Mouse (Mus musculus) adrenal gland, adult 10 weeks (tissue): Measurements from ENCODE around the gene Chrna9. TPM values are rescaled to one million over a fixed set of nuclear protein-coding genes. Genes with fewer than 3 reads are reported as not detected.

Source experiments
- polyA plus RNA-seq: library from polyadenylated mRNA; stranded (reverse); fragments of 350-450 nt; fragmentation: Illumina TruSeq; extraction: RNeasy Lipid Tissue Mini Kit (QIAGEN cat#74804); gene quantifications from one replicate; pipeline ENCODE4 v1.2.3, GENCODE M21; 2014; ENCODE audit warnings: low read depth, low replicate concordance

Chrna9 gene
- polyA plus RNA-seq: not detected

DNA sequence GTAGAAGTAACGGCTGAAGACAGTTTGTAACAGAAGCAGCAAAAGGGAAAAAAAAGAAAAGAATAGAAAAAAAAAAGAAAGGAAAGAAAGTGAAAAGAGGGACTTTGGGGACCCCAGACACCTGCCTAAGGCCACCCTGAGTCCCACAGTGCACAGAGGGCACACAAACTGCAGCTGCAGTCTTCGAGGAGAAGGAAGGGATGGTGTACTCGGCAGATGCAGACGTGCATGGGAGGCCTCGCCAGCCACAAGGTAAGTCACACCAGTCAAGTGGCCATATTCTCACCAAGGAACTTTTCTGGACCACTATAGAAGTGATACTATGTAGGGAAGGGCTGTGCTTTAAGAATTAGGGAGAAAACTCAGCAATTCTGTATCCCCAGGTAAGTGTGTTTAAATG lies at the start of gene Chrna9:
Chrna9 (plus strand) TSS at position 139 of the 400 bp plus-strand sequence.

DNA sequence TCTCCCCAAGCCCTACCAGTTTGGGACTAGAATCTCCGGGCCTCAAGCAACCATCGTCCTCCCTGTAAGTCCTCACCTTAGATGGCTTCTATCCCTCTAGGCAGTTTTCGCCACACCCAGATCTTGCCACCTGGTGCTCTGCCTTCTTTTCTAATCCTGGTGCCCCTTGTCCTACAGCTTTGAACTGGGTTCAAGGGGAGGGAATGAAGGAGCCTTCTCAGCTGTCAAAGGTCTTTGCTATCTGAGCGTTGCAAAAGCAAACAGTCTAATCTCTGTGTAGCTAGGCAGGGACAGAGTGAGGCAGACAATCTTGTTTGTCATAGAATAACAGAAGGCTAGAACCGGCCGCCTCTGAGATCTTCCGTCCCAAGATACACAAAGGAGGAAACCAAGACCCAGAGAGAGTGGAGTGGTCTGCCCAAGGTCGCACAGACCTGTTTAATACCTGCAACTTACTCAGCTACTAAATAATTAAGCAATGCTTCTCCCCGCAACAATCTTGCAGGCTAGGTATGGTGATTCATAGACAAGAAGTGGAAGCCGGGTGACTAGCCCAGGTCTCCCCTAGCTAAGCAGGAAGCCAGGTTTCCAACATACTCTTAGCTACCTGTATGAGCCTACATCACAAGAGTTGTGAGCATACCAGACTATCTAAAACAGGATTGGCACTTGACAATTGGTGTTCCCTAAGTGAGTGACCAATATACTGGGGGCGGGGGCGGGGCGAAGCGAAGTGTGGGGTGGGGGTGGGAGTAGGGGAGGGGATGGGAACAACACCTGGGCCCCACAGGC lies 69.6 kb downstream of the Chrna9 start, which contains the start of gene 9130230L23Rik:
9130230L23Rik (minus strand) TSS at position 152 of the 792 bp plus-strand sequence.

Other genes with a start within 250 kb of the Chrna9 start
- gene Pds5a, start 236.6 kb upstream of the Chrna9 start, polyA plus RNA-seq: 212 TPM
- gene N4bp2, start 171.4 kb upstream of the Chrna9 start, polyA plus RNA-seq: 20.8 TPM
- gene Rhoh, start 73.7 kb upstream of the Chrna9 start, polyA plus RNA-seq: 0.29 TPM
- gene 9130230L23Rik, start 69.4 kb downstream of the Chrna9 start, polyA plus RNA-seq: 0.41 TPM
- gene Rbm47, start 238.2 kb downstream of the Chrna9 start, polyA plus RNA-seq: 47.7 TPM